Mouse (Mus musculus): Measurements from ENCODE around the gene Acrbp.
"Not testable (repeated sequence)": the region's sequence is repeated elsewhere in the genome, so short reads cannot be mapped to it uniquely, and the experiment has no call there.

Gene Acrbp

DNA sequence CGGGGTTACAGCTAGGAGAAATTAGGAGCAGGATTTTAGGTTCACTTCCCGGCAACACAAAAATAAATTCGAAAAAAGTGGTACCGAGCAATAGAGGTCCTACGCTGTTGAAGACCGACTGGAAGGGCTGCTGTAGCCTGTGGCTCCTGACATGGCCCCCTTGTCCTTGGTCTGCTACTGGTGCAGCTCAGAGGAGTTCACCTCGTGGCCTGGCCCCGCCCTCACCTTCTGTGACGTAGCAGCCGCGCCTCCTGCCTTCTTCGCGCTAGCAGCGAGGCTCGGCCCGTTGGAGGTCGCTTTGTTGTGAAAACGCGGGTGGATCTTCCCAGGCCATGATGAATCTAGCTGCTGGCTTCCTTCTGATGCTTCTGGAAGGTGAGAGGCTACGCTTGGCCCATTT is at the start of gene Acrbp:
Acrbp (plus strand) TSS at position 12 of the 400 bp plus-strand sequence.
- DNase-seq, result no peak

DNA sequence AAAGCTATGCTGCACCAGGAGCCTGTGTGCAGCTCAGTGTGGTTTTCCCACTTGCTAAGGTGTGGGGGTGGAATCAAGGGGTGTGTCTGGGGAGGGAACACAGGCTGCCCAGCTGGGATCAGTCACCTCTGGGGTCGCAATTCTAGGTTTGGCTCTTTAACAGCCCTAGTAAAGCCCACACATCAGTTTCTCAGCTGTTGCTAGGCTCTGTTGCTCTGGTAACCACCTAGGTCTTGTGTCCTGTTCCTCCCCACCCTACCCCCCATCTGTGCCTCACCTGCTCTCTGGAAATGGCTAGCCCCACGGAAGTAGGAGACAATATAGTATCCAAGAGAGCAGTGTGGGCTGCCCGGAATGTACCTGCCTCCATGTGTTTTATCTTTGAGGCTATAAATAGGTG is 45.8 kb upstream of the Acrbp start:
- DNase-seq, result no peak

DNA sequence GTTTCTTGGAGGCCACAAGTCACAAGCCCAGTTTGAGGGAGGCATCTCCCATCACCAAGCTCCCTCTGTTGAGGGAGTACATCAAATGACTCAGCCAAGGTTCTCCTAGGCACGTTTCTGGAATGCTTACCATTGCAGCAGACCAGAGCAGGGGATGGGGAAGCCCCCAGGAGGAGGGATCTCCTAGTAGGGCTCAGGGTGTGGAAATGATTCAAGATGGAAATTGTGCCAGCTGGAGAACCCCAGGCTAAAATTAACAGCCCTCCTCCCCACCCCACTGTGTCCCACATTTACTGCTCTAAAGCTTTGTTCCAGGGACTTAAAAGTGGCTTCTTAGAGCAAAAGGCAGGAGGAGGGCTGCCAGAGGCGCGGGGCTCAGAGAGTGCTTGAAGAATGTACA is 44.4 kb upstream of the Acrbp start:
- no peak for DNase-seq

- no peak for DNase-seq
Observed at GRCm38 (mm10) chr6:125008060-125008459, 41.4 kb upstream of the Acrbp start.

DNA sequence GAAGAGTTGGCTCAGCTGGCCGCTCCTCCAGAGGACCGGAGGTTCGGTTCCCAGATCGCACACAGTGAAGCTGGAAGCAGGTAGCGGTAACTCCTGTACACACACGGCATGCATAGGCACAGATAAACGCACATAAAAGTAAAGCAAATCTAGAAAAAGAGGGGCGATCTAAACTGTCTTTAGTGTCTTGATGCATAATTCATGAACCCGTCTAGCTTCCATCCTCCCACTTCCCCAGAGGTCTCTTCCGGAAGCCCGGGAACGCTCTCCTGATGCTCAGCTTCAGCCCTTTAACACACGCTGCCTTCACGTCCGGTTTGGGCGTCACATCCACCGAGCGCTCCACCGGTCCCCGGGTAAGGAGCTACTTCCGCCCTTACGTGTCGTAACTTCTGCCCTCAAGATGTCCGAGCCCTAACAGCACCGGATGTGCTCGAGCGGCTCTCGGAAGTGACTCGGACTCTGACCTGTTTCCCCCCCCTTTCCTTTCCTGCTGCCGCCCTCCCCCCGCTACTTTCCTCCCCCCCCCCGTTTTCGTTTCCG is 40.8 kb upstream of the Acrbp start:
- DNase-seq, result peak; percentile 99

DNA sequence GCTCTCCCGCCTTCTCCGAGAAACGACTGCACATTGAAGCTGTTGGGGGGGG is 40.5 kb upstream of the Acrbp start, which contains the start of gene Zfp384:
Zfp384 (plus strand) TSS at position 17 of the 52 bp plus-strand sequence.
- DNase-seq, result no peak

DNA sequence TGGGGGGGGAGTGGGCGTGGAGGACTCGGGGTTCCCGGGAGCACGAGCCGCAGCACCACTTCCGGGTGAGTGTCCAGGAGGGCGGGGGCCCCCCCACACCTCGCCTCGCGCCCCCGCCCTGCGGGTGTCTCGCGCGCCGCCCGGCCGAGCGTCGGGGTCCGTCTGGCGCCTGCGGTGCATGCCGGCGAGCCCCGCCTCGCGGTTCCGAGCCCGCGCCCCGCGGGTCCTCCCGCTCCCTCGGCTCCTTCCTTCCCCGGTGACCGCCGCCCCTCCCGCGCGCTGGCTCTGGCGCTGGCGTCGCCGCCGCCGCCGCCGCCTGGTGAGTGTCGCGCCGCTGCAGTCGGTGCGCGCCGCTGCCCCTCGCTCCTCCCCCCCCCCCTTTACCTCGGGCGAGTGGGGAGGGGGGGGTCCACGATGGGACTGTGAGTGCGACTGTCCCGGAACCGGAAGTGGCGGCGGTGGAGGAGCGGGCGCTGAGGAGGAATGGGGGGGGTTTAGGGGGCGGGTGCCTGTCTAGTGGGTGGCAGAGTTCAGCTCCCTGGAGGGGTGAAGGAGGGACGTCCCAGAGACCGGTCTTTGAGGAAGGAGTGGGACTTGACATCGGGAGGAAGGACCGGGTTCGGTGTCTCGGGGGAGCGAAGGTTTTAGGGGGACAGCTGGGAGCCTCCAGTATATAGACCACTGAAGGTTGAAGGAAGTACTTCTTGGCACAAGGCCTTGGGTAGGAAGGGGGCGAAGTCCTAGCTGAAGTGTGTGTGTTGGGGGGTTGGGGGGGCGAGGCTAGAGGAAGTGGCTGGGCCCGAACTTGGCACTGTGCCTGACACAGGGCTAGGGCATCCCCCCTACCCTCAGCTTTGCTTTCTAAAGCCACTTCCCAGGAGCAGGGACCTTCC is 40.1 kb upstream of the Acrbp start:
- peak; percentile 79 for DNase-seq

DNA sequence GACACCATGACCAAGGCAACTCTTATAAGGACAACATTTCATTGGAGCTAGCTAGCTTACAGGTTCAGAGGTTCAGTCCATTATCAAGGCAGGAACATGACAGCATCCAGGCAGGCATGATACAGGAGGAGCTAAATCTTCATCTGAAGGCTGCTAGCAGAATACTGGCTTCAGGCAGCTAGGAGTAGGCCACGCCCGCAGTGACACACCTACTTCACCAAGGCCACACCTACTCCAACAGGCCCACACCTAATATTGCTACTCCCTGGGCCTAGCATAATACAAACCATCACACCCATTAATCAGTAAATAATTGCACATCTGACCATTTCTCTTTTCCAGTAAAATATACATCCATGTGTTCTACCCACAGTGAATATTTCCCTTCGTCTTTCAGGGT is 31.8 kb upstream of the Acrbp start:
- DNase-seq, result no peak

DNA sequence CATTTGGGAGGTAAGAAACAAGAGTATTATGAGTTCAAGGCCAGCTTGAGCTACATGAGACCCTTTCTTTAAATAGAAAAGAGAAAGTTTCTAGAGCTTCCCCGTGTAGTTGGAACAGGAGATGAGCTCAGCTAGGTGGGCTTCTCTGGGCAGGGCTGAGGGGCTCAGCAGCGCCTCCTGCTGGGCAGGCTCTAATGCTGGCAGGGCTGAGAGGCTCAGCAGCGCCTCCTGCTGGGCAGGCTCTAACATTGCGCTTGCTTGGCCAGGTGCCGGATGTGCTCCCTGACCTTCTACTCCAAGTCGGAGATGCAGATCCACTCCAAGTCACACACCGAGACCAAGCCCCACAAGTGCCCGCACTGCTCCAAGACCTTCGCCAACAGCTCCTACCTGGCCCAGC is 19.0 kb upstream of the Acrbp start:
- peak; percentile 67 for DNase-seq

- DNase-seq, result no peak
Observed at GRCm38 (mm10) chr6:125031604-125032003, 17.9 kb upstream of the Acrbp start.

GRCm38 (mm10) chr6:125038666-125039065 is 10.8 kb upstream of the Acrbp start:
- no peak for DNase-seq

DNA sequence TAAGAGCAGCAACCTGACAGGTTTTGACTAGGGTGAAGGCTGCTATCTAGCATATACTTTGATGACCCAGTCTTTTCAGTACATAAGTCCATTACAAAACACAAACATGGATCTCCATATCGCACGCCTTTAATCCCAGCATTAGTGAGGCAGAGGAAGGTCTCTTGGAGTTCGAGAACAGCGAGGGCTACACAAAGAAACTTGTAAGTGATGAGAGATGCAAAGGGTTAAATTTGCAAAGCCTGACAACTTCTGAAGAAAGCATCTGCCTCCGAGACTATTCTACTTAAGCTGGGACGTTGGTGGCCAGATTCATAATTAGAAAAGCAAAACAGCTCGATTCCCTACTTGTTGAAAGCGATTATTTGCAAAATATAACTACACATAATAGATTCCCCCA is 10.4 kb upstream of the Acrbp start:
- DNase-seq, result no peak

DNA sequence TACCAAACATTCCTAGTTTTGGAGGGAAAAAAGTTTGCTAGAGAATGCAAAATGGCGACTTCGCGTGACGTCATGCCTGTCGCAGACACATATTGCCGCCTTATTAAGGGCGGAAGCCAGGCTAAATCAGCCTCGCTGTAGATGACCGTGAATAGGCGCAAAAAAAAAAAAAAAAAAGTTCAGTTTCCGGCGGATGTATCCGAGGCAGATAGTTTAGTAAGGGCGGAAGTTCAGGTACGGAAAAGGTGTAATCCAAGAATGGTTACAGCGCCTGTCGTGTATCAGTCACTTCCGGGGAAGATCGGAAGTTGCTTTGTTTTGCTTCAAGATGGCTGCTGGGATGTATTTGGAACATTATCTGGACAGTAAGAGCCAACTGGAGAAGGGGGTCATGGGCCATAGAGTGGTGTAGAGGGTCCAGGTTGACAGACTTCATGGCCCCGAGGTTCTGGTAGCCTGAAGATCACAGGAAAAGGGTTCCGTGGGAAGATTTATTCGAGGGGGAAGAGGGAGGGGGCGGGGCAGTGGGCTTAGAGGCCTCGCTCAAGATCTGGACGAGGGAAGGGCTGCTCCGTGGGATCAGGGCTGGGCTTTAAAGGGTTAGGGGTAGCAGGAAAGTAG is 9.8 kb upstream of the Acrbp start, which contains the start of gene Ing4:
Ing4 (plus strand) TSS at position 228 of the 621 bp plus-strand sequence.
- peak; percentile 96 for DNase-seq

GRCm38 (mm10) chr6:125040221-125040620 is 9.3 kb upstream of the Acrbp start:
- no peak for DNase-seq

DNA sequence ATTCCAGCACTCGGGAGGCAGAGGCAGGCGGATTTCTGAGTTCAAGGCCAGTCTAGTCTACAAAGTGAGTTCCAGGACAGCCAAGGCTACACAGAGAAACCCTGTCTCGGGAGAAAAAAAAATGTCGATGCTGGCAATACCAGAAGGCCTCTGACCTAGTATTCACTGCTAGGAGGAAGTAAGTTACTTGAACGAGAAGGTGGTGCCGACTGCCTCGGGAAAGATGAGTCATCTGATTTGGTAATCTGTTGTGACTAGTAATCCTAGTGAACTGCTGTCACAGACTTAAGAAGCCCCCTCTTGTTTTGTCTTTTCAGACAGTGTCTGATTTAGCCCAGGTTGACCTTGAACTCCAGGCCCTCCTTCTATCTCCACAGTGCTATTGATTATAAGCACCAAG is 8.4 kb upstream of the Acrbp start:
- DNase-seq, result no peak

DNA sequence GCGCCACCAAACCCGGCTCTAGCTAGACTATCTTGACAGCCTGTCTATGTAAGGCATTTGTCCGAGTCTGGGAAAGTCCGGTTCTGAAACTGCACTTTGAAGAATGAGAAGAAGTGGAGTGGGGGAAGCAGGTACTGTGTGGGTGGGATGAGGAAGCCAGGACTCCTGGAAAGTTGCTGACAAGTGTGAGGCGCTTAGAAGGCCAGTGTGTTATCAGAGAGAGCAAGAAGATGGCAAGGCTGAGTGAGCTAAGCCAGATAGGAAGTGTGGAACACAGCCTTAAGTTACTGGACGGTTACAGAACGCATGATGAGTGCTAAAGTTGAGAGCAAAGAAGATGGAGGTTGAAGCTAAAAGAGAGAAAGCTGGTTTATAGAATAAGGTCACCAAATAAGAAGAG is 7.4 kb upstream of the Acrbp start:
- DNase-seq, result no peak

GRCm38 (mm10) chr6:125046691-125047090 is 2.8 kb upstream of the Acrbp start:
- peak; percentile 84 for DNase-seq

DNA sequence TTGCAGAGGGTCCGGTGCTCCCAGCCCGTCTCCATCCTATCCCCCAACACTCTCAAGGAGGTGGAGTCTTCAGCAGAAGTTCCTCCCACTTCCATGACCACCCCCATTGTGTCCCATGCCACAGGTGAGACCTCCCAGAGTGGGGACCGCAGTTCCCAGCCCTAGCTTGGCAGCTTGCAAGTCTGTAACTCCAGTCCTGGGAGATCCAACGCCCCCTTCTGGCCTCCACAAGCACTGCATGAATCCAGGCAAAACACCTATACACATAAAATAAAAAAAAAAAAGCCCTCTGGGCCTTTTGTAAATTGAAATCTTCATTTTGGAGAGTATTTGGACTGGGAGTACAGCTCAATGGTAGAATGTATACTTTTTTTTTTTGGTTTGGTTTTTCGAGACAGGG is 1.7 kb downstream of the Acrbp start:
- DNase-seq, result no peak

- DNase-seq, result no peak
Observed at GRCm38 (mm10) chr6:125061493-125061892, 12.0 kb downstream of the Acrbp start.

GRCm38 (mm10) chr6:125062511-125062910 is 13.0 kb downstream of the Acrbp start:
- DNase-seq, result no peak

DNA sequence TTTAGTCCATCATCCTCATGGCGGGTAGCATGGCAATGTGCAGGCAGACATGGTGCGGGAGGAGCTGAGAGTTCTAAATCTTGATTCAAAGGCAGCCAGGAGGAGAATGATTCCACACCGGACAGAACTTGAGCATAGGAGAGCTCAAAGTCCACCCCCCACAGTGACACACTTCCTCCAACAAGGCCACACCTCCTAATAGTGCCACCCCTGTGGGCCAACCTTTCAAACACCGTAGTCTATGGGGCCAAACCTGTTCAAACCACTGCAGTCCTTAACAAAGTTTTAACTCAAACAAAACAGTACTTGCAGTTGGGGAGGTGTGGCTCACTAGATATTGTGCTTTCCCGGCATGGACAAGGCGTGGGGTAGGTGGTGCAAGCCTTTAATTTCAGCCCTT is 14.4 kb downstream of the Acrbp start:
- DNase-seq, result peak; percentile 33

DNA sequence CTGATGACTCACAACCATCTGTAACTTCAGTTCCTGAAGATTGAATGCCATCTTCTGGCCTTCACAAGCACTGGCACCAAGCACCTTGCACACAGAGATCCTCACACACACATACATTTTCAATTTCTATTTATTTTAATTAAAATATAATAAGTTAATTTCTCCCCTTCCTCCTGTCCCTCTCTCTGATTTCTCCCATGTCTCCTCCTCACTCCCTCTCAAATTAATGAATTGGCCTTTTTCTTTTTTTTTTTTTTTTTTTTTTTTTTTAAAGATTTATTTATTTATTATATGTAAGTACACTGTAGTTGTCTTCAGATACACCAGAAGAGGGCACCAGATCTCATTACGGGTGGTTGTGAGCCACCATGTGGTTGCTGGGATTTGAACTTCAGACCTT is 15.7 kb downstream of the Acrbp start:
- DNase-seq, result not testable (repeated sequence)

DNA sequence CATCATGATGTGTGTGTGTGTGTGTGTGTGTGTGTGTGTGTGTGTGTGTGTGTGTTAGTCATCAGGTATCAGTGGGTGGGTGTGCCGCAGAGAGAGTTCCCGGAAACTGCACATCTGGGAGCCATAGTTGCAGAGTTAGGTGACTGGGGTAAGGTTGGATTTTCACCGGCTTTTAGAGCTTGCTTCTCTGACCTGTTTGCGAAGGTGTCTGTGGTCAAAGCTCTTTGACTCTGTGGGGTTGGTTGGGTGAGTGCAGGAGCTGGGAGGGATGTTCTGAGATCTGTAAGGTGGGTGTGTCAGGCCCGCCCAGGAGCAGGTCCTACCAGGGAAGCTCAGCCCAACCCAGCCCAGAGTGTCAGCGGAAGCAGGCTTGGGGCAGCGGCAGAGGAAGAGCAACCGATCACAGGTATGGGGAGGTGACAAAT is 18.1 kb downstream of the Acrbp start, which contains the start of gene Lpar5:
Lpar5 (plus strand) TSS at position 350 of the 425 bp plus-strand sequence.
- no peak for DNase-seq

DNA sequence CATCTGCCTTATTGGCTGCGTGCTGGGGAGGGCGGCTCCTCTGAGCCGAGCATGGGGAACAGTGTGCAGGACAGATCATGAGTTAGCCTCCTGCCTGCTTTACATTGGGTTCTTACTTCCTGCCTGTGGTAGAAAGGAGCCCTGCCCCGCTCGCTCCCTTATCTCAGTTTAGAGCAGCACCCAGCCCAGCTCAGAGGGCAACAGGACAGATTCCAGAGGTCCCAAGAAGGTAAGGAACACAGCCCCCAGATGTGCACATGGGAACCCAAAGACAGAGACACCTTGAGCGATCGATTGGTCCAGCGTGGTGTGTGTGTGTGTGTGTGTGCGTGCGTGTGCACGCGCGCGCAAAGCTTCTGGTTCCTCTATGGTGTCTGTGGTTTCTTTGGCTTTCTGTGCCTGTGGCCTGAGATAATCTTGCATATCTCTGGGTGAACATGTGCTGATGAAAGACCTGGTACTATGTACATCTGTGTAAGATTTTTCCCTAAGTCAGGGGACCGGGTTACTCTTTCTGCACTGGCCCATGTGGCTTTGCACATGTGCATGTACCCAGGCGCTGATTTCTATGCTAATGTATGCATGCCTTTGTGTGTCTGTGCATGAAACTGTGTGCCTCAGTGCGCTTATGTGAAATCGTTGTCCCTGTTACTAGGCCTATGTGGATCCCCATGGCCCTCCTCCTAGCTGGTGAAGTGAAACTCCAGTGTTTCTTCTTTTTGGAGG is 21.8 kb downstream of the Acrbp start:
- no peak for DNase-seq
